Mouse (Mus musculus) midbrain, embryonic 16.5 days (tissue): Measurements from ENCODE around the gene Htra3. TPM values are rescaled to one million over a fixed set of nuclear protein-coding genes. Genes with fewer than 3 reads are reported as not detected.

ENCODE experiments used
- ATAC-seq: fragments of 200-750 bp; cut with Nextera tagmentation; 2 replicates; pipeline ENCODE4 v1.8.0; 2017; ENCODE audit warnings: moderate TSS enrichment
- H3K27ac ChIP-seq: fragments of 300-500 bp; sonication (generic); 2 replicates; pipeline ENCODE4 v1.5.1; 2014; ENCODE audit warnings: mild to moderate bottlenecking, low read length, mixed read lengths
- H3K27me3 ChIP-seq: fragments of 300-500 bp; sonication (generic); 2 replicates; pipeline ENCODE4 v1.6.1; 2014; ENCODE audit warnings: low read depth, low read length, mixed read lengths; ENCODE audit not compliant: control insufficient read depth, insufficient read depth
- H3K36me3 ChIP-seq: fragments of 300-500 bp; sonication (generic); 2 replicates; pipeline ENCODE4 v1.6.1; 2014; ENCODE audit warnings: mild to moderate bottlenecking, low read length, moderate library complexity, mixed read lengths; ENCODE audit not compliant: control insufficient read depth, insufficient read depth
- H3K4me1 ChIP-seq: fragments of 300-500 bp; sonication (generic); 2 replicates; pipeline ENCODE4 v1.6.1; 2014; ENCODE audit warnings: mild to moderate bottlenecking, low read length, mixed read lengths; ENCODE audit not compliant: control insufficient read depth, insufficient read depth
- H3K4me2 ChIP-seq: fragments of 300-500 bp; sonication (generic); 2 replicates; pipeline ENCODE4 v1.6.1; 2014; ENCODE audit warnings: mild to moderate bottlenecking, low read length, mixed read lengths
- H3K4me3 ChIP-seq: fragments of 300-500 bp; sonication (generic); 2 replicates; pipeline ENCODE4 v1.5.1; 2014; ENCODE audit warnings: low read depth, mild to moderate bottlenecking, low read length, moderate library complexity, mixed read lengths
- H3K9ac ChIP-seq: fragments of 300-500 bp; sonication (generic); 2 replicates; pipeline ENCODE4 v1.6.1; 2014; ENCODE audit warnings: low read depth, low read length, mixed read lengths
- H3K9me3 ChIP-seq: fragments of 300-500 bp; sonication (generic); replicated peaks from 2 replicates; pipeline ENCODE4 v1.6.1; 2014; ENCODE audit warnings: mild to moderate bottlenecking, low read length, mixed read lengths; ENCODE audit not compliant: control insufficient read depth, poor library complexity, severe bottlenecking
- WGBS: fragments of 180-500 bp; shearing (Covaris S2); extraction: QIAGEN DNeasy Blood & Tissue Kit; methylation state at CpG from one replicate; pipeline ENCODE4 v1.1.7; 2014; 5-methylcytosine and 5-hydroxymethylcytosine counted together
- polyA plus RNA-seq: library from polyadenylated mRNA; unstranded; fragments of >200 nt; fragmentation: Nextera tagmentation; extraction: Ambion mirVana; gene quantifications from 2 replicates; pipeline ENCODE4 v1.2.1, GENCODE M21; 2015

The Htra3 gene
- polyA plus RNA-seq, 1 experiment from 2014 or later, result 15.7 TPM

DNA sequence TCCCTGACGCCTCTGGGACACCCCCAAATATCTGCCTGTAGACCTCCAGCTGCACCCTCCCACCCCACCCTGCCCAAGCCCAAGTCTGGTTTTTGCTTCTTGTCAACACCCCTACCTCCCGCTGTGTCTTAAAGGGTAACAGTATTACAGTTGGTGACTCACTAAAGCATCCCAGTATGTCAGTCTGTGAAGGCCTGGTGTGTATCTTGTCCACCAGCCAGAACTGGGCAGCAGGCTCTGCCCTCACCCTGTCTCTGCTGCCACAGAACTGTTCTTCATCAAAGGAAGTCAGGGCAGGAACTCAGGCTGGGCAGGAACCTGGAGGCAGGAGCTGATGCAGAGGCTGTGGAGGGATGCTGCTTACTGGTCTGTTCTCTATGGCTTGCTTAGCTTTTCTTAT, 53.2 kb downstream of the Htra3 start:
- Histone ChIP-seq H3K27me3 (no peaks in the 10 kb centered on the region), H3K36me3 (no peaks in the 10 kb centered on the region), H3K4me3 (no peak overlapping the region), H3K9ac (no peak overlapping the region), H3K4me1 (no peaks in the 10 kb centered on the region), H3K9me3 (no peaks in the 10 kb centered on the region), H3K4me2 (no peak overlapping the region), H3K27ac (no peak overlapping the region)
- ATAC-seq, result no peak
- 79% methylated on average over 2 of the region's 2 CpGs for WGBS

DNA sequence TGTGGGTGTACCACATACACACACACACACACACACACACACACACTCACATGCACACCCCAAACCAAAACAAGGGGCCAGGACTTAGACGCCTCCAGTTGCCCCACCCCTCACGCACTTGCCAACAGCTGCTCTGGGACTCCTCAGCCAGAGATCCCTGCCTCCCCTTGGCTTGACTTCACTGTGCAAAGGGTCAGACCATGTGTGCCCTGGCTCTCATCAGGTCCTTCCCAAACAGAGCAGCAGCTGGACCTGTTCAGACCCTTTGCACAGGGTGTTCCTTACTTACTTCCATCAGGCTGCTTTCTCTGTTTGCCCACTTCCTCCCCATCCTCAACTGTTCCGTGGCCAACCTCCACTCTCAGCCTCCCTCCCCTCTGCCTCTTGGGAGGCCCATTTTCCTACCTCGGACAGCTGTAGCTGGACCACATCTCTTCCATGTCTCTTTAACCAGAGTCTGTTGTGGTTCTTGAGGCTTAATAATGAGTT, 54.8 kb downstream of the Htra3 start:
- no peaks in the 10 kb centered on the region for H3K36me3 ChIP-seq
- no peak for ATAC-seq
- H3K4me1 ChIP-seq, result no peaks in the 10 kb centered on the region
- H3K9me3 ChIP-seq, result no peaks in the 10 kb centered on the region
- H3K27ac ChIP-seq, result no peak overlapping the region
- no peaks in the 10 kb centered on the region for H3K27me3 ChIP-seq
- no peak overlapping the region for H3K4me2 ChIP-seq
- 69% methylated on average over 4 of the region's 4 CpGs for WGBS
- H3K9ac ChIP-seq, result no peak overlapping the region
- H3K4me3 ChIP-seq, result no peak overlapping the region

DNA sequence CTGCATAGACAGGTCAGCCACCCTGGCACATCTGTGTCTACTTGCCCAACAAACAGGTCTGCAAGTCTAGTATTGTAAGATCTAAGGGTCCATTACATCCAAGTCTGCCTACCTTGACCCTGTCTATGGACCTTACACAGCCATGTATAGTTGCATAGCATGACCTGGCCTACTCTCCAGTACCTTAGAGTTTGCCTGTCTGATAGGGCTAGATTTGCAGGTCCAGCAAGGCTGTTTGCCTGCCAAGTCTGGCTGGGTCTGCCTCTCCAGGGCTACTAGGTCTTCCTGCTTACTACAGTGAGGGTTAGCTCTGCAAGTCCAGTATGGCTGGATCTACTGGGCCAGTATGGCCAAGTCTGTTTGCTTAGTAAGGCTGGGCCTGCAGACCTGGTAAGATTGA, 55.8 kb downstream of the Htra3 start:
- Histone ChIP-seq H3K4me2 (no peak overlapping the region), H3K27ac (no peak overlapping the region), H3K4me1 (no peaks in the 10 kb centered on the region), H3K36me3 (no peaks in the 10 kb centered on the region), H3K27me3 (no peaks in the 10 kb centered on the region), H3K4me3 (no peak overlapping the region), H3K9ac (no peak overlapping the region), H3K9me3 (no peaks in the 10 kb centered on the region)
- no peak for ATAC-seq

DNA sequence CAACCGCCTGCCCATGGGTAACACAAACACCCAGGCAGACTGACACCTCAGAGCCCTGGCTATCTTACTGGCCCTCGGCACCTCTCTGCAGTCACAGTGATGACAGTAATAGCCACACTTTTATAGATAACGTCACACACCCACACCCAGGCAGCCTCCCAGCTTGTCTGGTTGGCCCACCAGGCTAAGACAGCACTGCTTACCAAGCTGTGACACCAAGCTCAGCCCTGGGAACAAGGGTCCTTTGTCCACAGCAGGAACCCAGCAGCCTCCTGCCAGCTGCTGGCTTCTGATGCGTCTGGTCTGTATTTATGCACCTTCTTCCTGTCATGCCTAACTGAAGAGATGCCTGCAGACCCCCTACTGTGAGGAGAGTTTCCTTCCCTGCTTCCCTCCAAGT, 58.5 kb downstream of the Htra3 start:
- WGBS, result 42% methylated on average over 4 of the region's 4 CpGs
- no peaks in the 10 kb centered on the region for H3K36me3 ChIP-seq
- H3K9ac ChIP-seq, result no peak overlapping the region
- H3K4me2 ChIP-seq, result no peak overlapping the region
- H3K27me3 ChIP-seq, result no peaks in the 10 kb centered on the region
- no peak for ATAC-seq
- H3K4me1 ChIP-seq, result no peaks in the 10 kb centered on the region
- no peak overlapping the region for H3K27ac ChIP-seq
- H3K4me3 ChIP-seq, result no peak overlapping the region
- H3K9me3 ChIP-seq, result no peaks in the 10 kb centered on the region

DNA sequence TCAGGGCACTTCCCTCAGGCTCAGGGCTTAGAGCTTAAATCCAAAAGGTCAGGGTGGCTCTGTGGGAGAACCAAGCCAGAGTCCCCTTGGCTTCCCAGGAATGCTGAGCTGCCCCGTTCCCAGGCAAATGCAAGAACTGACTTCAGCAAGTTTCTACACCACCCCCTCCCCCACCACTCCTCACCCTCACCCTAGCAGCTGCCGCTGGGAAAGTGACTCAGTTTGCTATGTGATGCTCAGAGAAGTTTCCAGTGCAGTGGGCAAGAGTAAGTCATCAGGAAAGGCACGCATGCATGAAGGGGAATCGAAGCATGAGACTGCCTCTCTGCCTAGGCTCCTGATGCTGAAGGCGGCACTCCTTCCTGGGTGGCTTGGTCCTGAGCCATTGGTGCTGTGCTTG, 62.6 kb downstream of the Htra3 start:
- WGBS, result 39% methylated on average over 5 of the region's 5 CpGs
- no peak overlapping the region for H3K9ac ChIP-seq
- no peak for ATAC-seq

DNA sequence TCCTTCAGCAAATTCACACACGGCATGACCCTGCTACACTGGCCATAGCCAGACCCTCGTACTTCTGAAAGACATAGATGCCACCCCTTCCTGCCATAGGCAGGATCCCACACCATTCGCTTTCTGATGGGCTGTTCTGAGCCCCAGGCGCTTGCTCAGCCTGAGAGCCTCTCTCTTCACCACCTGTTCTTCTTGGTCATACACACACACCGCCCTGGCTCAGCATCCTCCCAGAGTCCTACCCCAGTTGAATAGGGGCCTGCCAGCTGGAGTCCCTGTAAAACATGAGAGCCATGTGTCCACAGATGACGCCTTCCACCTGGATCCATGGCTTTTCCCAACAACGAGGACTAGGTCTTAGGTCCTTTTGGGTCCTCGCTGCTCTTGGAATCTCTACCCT, 66.9 kb downstream of the Htra3 start:
- no peak for ATAC-seq
- Histone ChIP-seq H3K4me3 (no peak overlapping the region), H3K4me2 (no peak overlapping the region), H3K4me1 (peaks cover 10% of the 10 kb centered on the region), H3K9ac (no peak overlapping the region), H3K27ac (no peak overlapping the region), H3K9me3 (no peaks in the 10 kb centered on the region), H3K36me3 (peaks cover 3% of the 10 kb centered on the region; the same call in 1 of the 2 replicates), H3K27me3 (no peaks in the 10 kb centered on the region)
- WGBS, result 95% methylated on average over 8 of the region's 8 CpGs

More for the DNA sequence above, 62.6 kb downstream of the Htra3 start:
- no peaks in the 10 kb centered on the region for H3K27me3 ChIP-seq
- no peaks in the 10 kb centered on the region for H3K4me1 ChIP-seq
- no peak overlapping the region for H3K27ac ChIP-seq
- H3K9me3 ChIP-seq, result no peaks in the 10 kb centered on the region
- peaks cover 2% of the 10 kb centered on the region; the same call in 1 of the 2 replicates for H3K36me3 ChIP-seq
- H3K4me3 ChIP-seq, result no peak overlapping the region
- H3K4me2 ChIP-seq, result no peak overlapping the region

DNA sequence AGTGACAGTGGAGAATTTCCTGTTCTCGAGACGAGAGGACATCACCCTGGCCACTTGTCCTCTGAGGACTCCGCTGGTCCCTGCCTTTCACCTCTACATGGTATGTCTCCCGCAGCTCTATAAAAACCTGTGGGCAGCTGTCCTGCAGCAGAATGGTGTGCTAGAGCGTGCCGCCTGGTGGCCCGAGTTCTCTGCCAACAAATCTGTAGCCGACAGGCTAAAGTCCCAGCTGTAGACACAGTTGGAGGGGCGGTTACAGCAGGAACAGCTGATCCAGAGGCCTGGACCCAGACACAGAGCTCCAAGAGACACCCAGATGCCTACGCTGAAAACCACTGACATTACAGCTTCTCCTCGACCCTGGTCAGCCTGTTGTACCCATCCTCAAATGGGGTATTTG, 67.7 kb downstream of the Htra3 start:
- H3K9me3 ChIP-seq, result no peaks in the 10 kb centered on the region
- no peaks in the 10 kb centered on the region for H3K27me3 ChIP-seq
- H3K4me2 ChIP-seq, result no peak overlapping the region
- peaks cover 3% of the 10 kb centered on the region; the same call in 1 of the 2 replicates for H3K36me3 ChIP-seq
- no peak for ATAC-seq
- H3K4me1 ChIP-seq, result peaks cover 10% of the 10 kb centered on the region
- 87% methylated on average over 11 of the region's 11 CpGs for WGBS
- no peak overlapping the region for H3K9ac ChIP-seq
- H3K4me3 ChIP-seq, result no peak overlapping the region
- no peak overlapping the region for H3K27ac ChIP-seq

DNA sequence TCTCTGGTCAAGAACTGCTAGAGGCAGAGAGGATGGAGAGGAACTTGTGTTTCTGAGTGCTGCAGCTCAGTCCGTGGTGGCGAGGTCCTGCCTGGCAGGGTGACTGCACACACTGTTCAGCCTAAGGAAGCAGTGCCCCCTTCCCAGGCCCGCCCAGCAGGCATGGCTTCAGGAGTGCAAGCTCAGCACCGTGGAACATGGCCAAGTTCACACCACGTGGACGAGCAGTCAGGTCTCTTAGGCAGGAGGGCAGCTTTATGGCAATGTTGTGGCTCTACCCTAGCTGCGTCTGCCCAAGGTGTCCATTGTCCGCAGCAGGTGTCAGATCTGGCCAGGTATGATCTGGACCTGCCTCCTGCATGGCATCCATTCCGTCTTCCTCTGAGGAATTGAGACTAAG, 68.4 kb downstream of the Htra3 start:
- H3K4me2 ChIP-seq, result no peak overlapping the region
- no peak for ATAC-seq
- no peak overlapping the region for H3K27ac ChIP-seq
- H3K4me3 ChIP-seq, result no peak overlapping the region
- H3K9me3 ChIP-seq, result no peaks in the 10 kb centered on the region
- 84% methylated on average over 9 of the region's 9 CpGs for WGBS
- peaks cover 10% of the 10 kb centered on the region for H3K4me1 ChIP-seq
- peaks cover 3% of the 10 kb centered on the region; the same call in 1 of the 2 replicates for H3K36me3 ChIP-seq
- H3K9ac ChIP-seq, result no peak overlapping the region
- no peaks in the 10 kb centered on the region for H3K27me3 ChIP-seq

DNA sequence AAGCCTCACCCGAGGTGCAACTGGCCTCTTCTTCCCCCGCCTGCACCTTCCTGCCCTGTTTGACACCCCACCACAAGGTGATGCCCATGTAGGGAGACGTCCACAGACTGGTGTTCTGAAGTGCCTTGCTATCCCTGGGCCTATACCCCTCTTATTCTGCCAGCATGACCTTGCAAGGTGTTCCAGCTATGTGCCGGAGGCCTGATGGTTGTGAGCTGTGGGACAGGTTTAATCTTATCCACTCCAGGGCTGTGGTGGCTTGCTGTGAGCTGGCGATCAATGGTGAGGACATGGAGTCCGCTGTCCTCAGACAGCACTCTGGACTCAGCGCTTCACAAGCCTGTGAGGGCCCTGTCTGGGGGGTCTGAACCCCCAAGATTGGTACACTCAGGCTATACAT, 69.2 kb downstream of the Htra3 start:
- Histone ChIP-seq H3K4me1 (peaks cover 10% of the 10 kb centered on the region), H3K36me3 (peaks cover 5% of the 10 kb centered on the region), H3K9me3 (no peaks in the 10 kb centered on the region), H3K9ac (no peak overlapping the region), H3K4me2 (no peak overlapping the region), H3K27me3 (no peaks in the 10 kb centered on the region), H3K27ac (no peak overlapping the region), H3K4me3 (no peak overlapping the region)
- 98% methylated on average over 7 of the region's 7 CpGs for WGBS
- ATAC-seq, result no peak
